Mouse (Mus musculus): ENCODE results near the gene Fam209. TPM values are rescaled to one million over a fixed set of nuclear protein-coding genes. Genes with fewer than 3 reads are reported as not detected.

The Fam209 gene
- polyA plus RNA-seq (2015; fragmentation: Nextera tagmentation; extraction: Ambion mirVana), result 0.26 TPM in 1 of 2 replicates, not detected in the other

DNA sequence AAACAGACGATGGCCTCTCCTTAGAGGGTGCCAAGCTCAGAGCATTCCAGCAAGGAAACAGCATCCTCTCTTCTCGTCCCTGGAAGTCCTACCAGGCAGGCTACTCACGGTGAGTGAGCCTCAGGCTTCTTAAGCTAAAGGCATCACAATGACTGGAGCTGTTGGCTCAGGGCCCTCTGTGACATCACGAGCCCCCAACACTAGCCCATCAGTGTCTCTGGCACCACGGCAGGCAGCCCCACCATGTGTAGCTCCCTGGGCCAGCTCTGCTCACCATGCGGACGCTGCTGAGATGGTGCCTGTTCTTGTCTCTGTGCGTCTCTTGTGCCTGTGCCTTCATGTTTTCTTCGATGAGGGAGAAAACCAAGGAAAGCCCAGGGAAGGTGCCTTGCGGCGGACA lies at the start of gene Fam209:
Gene Fam209 (plus strand): TSS at position 203 of the 400 bp plus-strand sequence.

DNA sequence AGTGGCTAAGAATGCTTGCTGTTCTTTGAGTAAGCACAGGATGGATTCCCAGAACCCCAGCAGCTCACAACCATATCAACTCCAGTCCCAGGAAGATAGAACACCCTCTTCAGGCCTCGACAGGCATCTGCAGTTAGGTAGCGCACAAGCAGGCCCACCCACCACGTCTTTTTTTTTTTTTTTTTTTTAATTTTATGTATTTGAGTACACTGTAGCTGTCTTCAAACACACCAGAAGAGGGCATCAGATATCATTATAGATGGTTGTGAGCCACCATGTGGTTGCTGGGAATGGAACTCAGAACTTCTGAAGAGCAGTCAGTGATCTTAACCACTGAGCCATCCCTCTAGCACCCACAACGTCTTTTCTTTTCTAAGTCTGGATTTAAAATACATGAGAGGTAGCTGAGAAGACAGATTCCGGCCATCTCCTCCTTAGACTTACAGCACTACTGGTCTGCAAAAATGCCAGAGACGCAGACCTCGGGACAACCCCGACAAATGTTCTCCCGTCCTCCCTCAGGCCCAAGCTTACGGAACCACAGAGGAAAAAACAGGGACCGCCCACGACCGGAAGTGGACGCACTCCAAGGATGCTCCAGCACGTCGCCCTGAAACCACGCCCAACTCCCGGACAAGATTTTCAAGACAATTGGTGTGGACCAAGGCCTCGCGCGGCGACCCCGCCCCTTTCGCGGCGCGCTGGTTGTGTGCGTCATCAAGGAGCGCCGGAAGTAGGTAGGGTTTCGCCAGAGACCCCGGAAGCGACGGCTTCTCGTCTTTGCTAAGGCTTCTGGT lies 32.3 kb upstream of the Fam209 start, which contains the start of gene Rtf2:
Gene Rtf2 (plus strand): TSS at position 714 of the 797 bp plus-strand sequence.

DNA sequence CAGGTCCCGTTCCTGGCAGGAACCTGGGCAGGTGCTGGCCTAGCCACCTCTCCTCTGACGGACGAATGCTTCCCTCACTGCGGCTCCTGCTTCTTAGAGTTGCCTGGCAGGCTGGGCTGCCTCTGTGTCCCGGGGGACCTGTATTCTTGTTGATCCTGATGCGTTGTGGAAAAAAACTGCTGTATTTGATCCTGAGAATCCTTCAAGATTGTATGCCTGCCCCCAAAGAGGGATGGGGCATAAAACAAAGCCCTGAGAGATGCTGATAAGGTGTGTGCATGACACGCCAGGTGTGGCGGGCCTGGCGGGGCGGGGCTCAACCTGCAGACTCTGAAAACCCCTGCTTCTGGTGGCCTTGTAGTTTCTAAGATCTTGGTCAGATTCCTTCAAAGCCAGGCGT lies 13.8 kb upstream of the Fam209 start, which contains the start of gene Gcnt7:
Gene Gcnt7 (minus strand): TSS at position 101 of the 400 bp plus-strand sequence.

Other genes starting within 250 kb of the Fam209 start
- not detected in 2 replicates for gene Mc3r, start 224.0 kb upstream of the Fam209 start, polyA plus RNA-seq (2015; fragmentation: Nextera tagmentation; extraction: Ambion mirVana)
- gene Fam210b, start 127.0 kb upstream of the Fam209 start, polyA plus RNA-seq (2015; fragmentation: Nextera tagmentation; extraction: Ambion mirVana), result 17.3 and 28.5 TPM in 2 replicates
- 20.1 and 20.6 TPM in 2 replicates for gene Aurka, start 102.0 kb upstream of the Fam209 start, polyA plus RNA-seq (2015; fragmentation: Nextera tagmentation; extraction: Ambion mirVana)
- 21.7 and 24.6 TPM in 2 replicates for gene Cstf1, start 101.8 kb upstream of the Fam209 start, polyA plus RNA-seq (2015; fragmentation: Nextera tagmentation; extraction: Ambion mirVana)
- gene Cass4, start 78.7 kb upstream of the Fam209 start, polyA plus RNA-seq (2015; fragmentation: Nextera tagmentation; extraction: Ambion mirVana), result 0.13 and 0.23 TPM in 2 replicates
- 63.1 and 83.8 TPM in 2 replicates for gene Rtf2, start 32.0 kb upstream of the Fam209 start, polyA plus RNA-seq (2015; fragmentation: Nextera tagmentation; extraction: Ambion mirVana)
- gene Gcnt7, start 13.9 kb upstream of the Fam209 start, polyA plus RNA-seq (2015; fragmentation: Nextera tagmentation; extraction: Ambion mirVana), result 0.20 and 0.86 TPM in 2 replicates
- 0.08 and 0.10 TPM in 2 replicates for gene Tfap2c, start 77.1 kb downstream of the Fam209 start, polyA plus RNA-seq (2015; fragmentation: Nextera tagmentation; extraction: Ambion mirVana)

Measured in adrenal gland, postnatal 0 days (tissue).